Mouse (Mus musculus) midbrain, embryonic 16.5 days (tissue): ENCODE measurements around the gene Sncg. TPM values are rescaled to one million over a fixed set of nuclear protein-coding genes. Genes with fewer than 3 reads are reported as not detected.

ENCODE experiments used
- ATAC-seq: fragments of 200-750 bp; cut with Nextera tagmentation; 2 replicates; pipeline ENCODE4 v1.8.0; 2017; ENCODE audit warnings: moderate TSS enrichment
- H3K27ac ChIP-seq: fragments of 300-500 bp; sonication (generic); 2 replicates; pipeline ENCODE4 v1.5.1; 2014; ENCODE audit warnings: mild to moderate bottlenecking, low read length, mixed read lengths
- H3K27me3 ChIP-seq: fragments of 300-500 bp; sonication (generic); 2 replicates; pipeline ENCODE4 v1.6.1; 2014; ENCODE audit warnings: low read depth, low read length, mixed read lengths; ENCODE audit not compliant: control insufficient read depth, insufficient read depth
- H3K36me3 ChIP-seq: fragments of 300-500 bp; sonication (generic); 2 replicates; pipeline ENCODE4 v1.6.1; 2014; ENCODE audit warnings: mild to moderate bottlenecking, low read length, moderate library complexity, mixed read lengths; ENCODE audit not compliant: control insufficient read depth, insufficient read depth
- H3K4me1 ChIP-seq: fragments of 300-500 bp; sonication (generic); 2 replicates; pipeline ENCODE4 v1.6.1; 2014; ENCODE audit warnings: mild to moderate bottlenecking, low read length, mixed read lengths; ENCODE audit not compliant: control insufficient read depth, insufficient read depth
- H3K4me2 ChIP-seq: fragments of 300-500 bp; sonication (generic); 2 replicates; pipeline ENCODE4 v1.6.1; 2014; ENCODE audit warnings: mild to moderate bottlenecking, low read length, mixed read lengths
- H3K4me3 ChIP-seq: fragments of 300-500 bp; sonication (generic); 2 replicates; pipeline ENCODE4 v1.5.1; 2014; ENCODE audit warnings: low read depth, mild to moderate bottlenecking, low read length, moderate library complexity, mixed read lengths
- H3K9ac ChIP-seq: fragments of 300-500 bp; sonication (generic); 2 replicates; pipeline ENCODE4 v1.6.1; 2014; ENCODE audit warnings: low read depth, low read length, mixed read lengths
- H3K9me3 ChIP-seq: fragments of 300-500 bp; sonication (generic); replicated peaks from 2 replicates; pipeline ENCODE4 v1.6.1; 2014; ENCODE audit warnings: mild to moderate bottlenecking, low read length, mixed read lengths; ENCODE audit not compliant: control insufficient read depth, poor library complexity, severe bottlenecking
- WGBS: fragments of 180-500 bp; shearing (Covaris S2); extraction: QIAGEN DNeasy Blood & Tissue Kit; methylation state at CpG from one replicate; pipeline ENCODE4 v1.1.7; 2014; 5-methylcytosine and 5-hydroxymethylcytosine counted together
- polyA plus RNA-seq: library from polyadenylated mRNA; unstranded; fragments of >200 nt; fragmentation: Nextera tagmentation; extraction: Ambion mirVana; gene quantifications from 2 replicates; pipeline ENCODE4 v1.2.1, GENCODE M21; 2015

Sncg gene
- polyA plus RNA-seq, 1 experiment from 2014 or later, result 31.0 TPM

GRCm38 (mm10) chr14:34400021-34400420 lies 25.4 kb upstream of the Sncg start:
- Histone ChIP-seq H3K4me3 (no peak overlapping the region), H3K4me2 (no peak overlapping the region), H3K27me3 (no peaks in the 10 kb centered on the region), H3K27ac (no peak overlapping the region), H3K9ac (no peak overlapping the region), H3K4me1 (no peaks in the 10 kb centered on the region), H3K36me3 (peaks cover 7% of the 10 kb centered on the region), H3K9me3 (no peaks in the 10 kb centered on the region)
- ATAC-seq, result no peak
- 91% methylated on average over 3 of the region's 3 CpGs for WGBS

GRCm38 (mm10) chr14:34399301-34399700 lies 24.7 kb upstream of the Sncg start:
- H3K4me3 ChIP-seq, result no peak overlapping the region
- peaks cover 7% of the 10 kb centered on the region for H3K36me3 ChIP-seq
- no peak overlapping the region for H3K4me2 ChIP-seq
- H3K27me3 ChIP-seq, result no peaks in the 10 kb centered on the region
- no peak overlapping the region for H3K27ac ChIP-seq
- 97% methylated on average over 6 of the region's 6 CpGs for WGBS
- no peaks in the 10 kb centered on the region for H3K4me1 ChIP-seq
- no peaks in the 10 kb centered on the region for H3K9me3 ChIP-seq
- ATAC-seq, result no peak
- no peak overlapping the region for H3K9ac ChIP-seq

- Histone ChIP-seq H3K9ac (no peak overlapping the region), H3K27ac (no peak overlapping the region), H3K27me3 (no peaks in the 10 kb centered on the region), H3K4me2 (no peak overlapping the region), H3K4me1 (no peaks in the 10 kb centered on the region), H3K36me3 (peaks cover 7% of the 10 kb centered on the region), H3K4me3 (no peak overlapping the region), H3K9me3 (no peaks in the 10 kb centered on the region)
- ATAC-seq, result no peak
- 94% methylated on average over 21 of the region's 21 CpGs for WGBS
These were observed 24.3 kb upstream of the Sncg start for GRCm38 (mm10) chr14:34398901-34399300.

- Histone ChIP-seq H3K4me2 (no peak overlapping the region), H3K27me3 (no peaks in the 10 kb centered on the region), H3K9ac (no peak overlapping the region), H3K27ac (no peak overlapping the region), H3K36me3 (peaks cover 7% of the 10 kb centered on the region), H3K4me3 (no peak overlapping the region), H3K9me3 (no peaks in the 10 kb centered on the region), H3K4me1 (no peaks in the 10 kb centered on the region)
- 94% methylated on average over 5 of the region's 5 CpGs for whole genome bisulfite sequencing
- no peak for ATAC-seq
These were observed 23.3 kb upstream of the Sncg start for GRCm38 (mm10) chr14:34397871-34398270.

- WGBS, result 32% methylated on average over 4 of the region's 4 CpGs
- no peak overlapping the region for H3K27ac ChIP-seq
- no peak overlapping the region for H3K4me2 ChIP-seq
- no peak overlapping the region for H3K9ac ChIP-seq
- H3K9me3 ChIP-seq, result no peaks in the 10 kb centered on the region
- no peaks in the 10 kb centered on the region for H3K27me3 ChIP-seq
- no peaks in the 10 kb centered on the region for H3K4me1 ChIP-seq
- H3K36me3 ChIP-seq, result no peaks in the 10 kb centered on the region
- 0 out of 2 replicates have a peak, but pooled peaks have one; percentile 42 for ATAC-seq
- H3K4me3 ChIP-seq, result no peak overlapping the region
These were observed 18.7 kb upstream of the Sncg start for GRCm38 (mm10) chr14:34393295-34393694.

- 94% methylated on average over 9 of the region's 9 CpGs for WGBS
- Histone ChIP-seq H3K4me1 (peaks cover 7% of the 10 kb centered on the region; the same call in 1 of the 2 replicates), H3K27me3 (no peaks in the 10 kb centered on the region)
These were observed 8.5 kb upstream of the Sncg start for GRCm38 (mm10) chr14:34382921-34383704.

GRCm38 (mm10) chr14:34378560-34379331 lies 4.2 kb upstream of the Sncg start:
- 45% methylated on average over 11 of the region's 11 CpGs for WGBS
- Histone ChIP-seq H3K4me2 (no peak overlapping the region), H3K9ac (no peak overlapping the region), H3K27me3 (no peaks in the 10 kb centered on the region), H3K27ac (0 out of 2 replicates have a peak overlapping the region, but pooled peaks have one; percentile 28), H3K4me3 (no peak overlapping the region), H3K4me1 (peaks cover 7% of the 10 kb centered on the region; the same call in 1 of the 2 replicates), H3K36me3 (no peaks in the 10 kb centered on the region), H3K9me3 (no peaks in the 10 kb centered on the region)
- peak; percentile 44; the same call in 1 of the 2 replicates for ATAC-seq

More at GRCm38 (mm10) chr14:34382921-34383704, 8.5 kb upstream of the Sncg start:
- no peak for ATAC-seq
- Histone ChIP-seq H3K9me3 (no peaks in the 10 kb centered on the region), H3K4me2 (no peak overlapping the region), H3K36me3 (no peaks in the 10 kb centered on the region), H3K27ac (no peak overlapping the region), H3K9ac (no peak overlapping the region), H3K4me3 (no peak overlapping the region)

- Histone ChIP-seq H3K4me3 (no peak overlapping the region), H3K9ac (no peak overlapping the region), H3K27me3 (no peaks in the 10 kb centered on the region), H3K4me2 (no peak overlapping the region), H3K9me3 (no peaks in the 10 kb centered on the region), H3K4me1 (peaks cover 7% of the 10 kb centered on the region; the same call in 1 of the 2 replicates), H3K36me3 (no peaks in the 10 kb centered on the region), H3K27ac (no peak overlapping the region)
- 84% methylated on average over 4 of the region's 4 CpGs for WGBS
- no peak for ATAC-seq
These were observed 2.5 kb upstream of the Sncg start for GRCm38 (mm10) chr14:34377121-34377520.

- H3K9ac ChIP-seq, result no peak overlapping the region
- no peak for ATAC-seq
- H3K9me3 ChIP-seq, result no peaks in the 10 kb centered on the region
- H3K4me2 ChIP-seq, result no peak overlapping the region
- no peaks in the 10 kb centered on the region for H3K36me3 ChIP-seq
- WGBS, result 88% methylated on average over 5 of the region's 5 CpGs
- H3K4me1 ChIP-seq, result peaks cover 7% of the 10 kb centered on the region; the same call in 1 of the 2 replicates
- no peaks in the 10 kb centered on the region for H3K27me3 ChIP-seq
- H3K27ac ChIP-seq, result no peak overlapping the region
- no peak overlapping the region for H3K4me3 ChIP-seq
These were observed 1.4 kb upstream of the Sncg start for GRCm38 (mm10) chr14:34375941-34376340.
